Mouse (Mus musculus): ENCODE data around the gene Schip1.

GRCm38 (mm10) chr3:68434435-68434834 lies 369.8 kb downstream of the Schip1 start:
- TF ChIP-seq GATA1 (IDR thresholded peaks at IDR 0.05; ENCODE audit: low read length): no peak
- no peak for TF ChIP-seq TAL1 (IDR thresholded peaks at IDR 0.05; ENCODE audit: low read length)
